Mouse (Mus musculus) forebrain, embryonic 16.5 days (tissue): ENCODE measurements around the gene Spred3. TPM values are rescaled to one million over a fixed set of nuclear protein-coding genes. Genes with fewer than 3 reads are reported as not detected.
"Not testable (repeated sequence)": the region's sequence is repeated elsewhere in the genome, so short reads cannot be mapped to it uniquely, and the experiment has no call there.

Source experiments
- ATAC-seq: fragments of 200-750 bp; cut with Nextera tagmentation; 2 replicates; pipeline ENCODE4 v1.8.0; 2017; ENCODE audit warnings: mild to moderate bottlenecking, moderate library complexity
- H3K27ac ChIP-seq: fragments of 300-500 bp; sonication (generic); 2 replicates; pipeline ENCODE4 v1.5.1; 2014; ENCODE audit warnings: low read length, control low read depth
- H3K27me3 ChIP-seq: fragments of 300-500 bp; sonication (generic); replicated peaks from 2 replicates; pipeline ENCODE4 v1.6.1; 2014; ENCODE audit warnings: low read length; ENCODE audit not compliant: control insufficient read depth, insufficient read depth
- H3K36me3 ChIP-seq: fragments of 300-500 bp; sonication (generic); 2 replicates; pipeline ENCODE4 v1.6.1; 2014; ENCODE audit not compliant: control insufficient read depth, insufficient read depth
- H3K4me1 ChIP-seq: fragments of 300-500 bp; sonication (generic); replicated peaks from 2 replicates; pipeline ENCODE4 v1.6.1; 2014; ENCODE audit warnings: low read length; ENCODE audit not compliant: control insufficient read depth, insufficient read depth
- H3K4me2 ChIP-seq: fragments of 300-500 bp; sonication (generic); 2 replicates; pipeline ENCODE4 v1.6.1; 2014; ENCODE audit warnings: mild to moderate bottlenecking, low read length, control low read depth
- H3K4me3 ChIP-seq: fragments of 300-500 bp; sonication (generic); replicated peaks from 2 replicates; pipeline ENCODE4 v1.5.1; 2014; ENCODE audit warnings: mild to moderate bottlenecking, low read length, control low read depth
- H3K9ac ChIP-seq: fragments of 300-500 bp; sonication (generic); replicated peaks from 2 replicates; pipeline ENCODE4 v1.6.1; 2014; ENCODE audit warnings: low read depth, low read length, control low read depth
- H3K9me3 ChIP-seq: fragments of 300-500 bp; sonication (generic); 2 replicates; pipeline ENCODE4 v1.6.1; 2016; ENCODE audit warnings: low read length; ENCODE audit not compliant: control insufficient read depth
- WGBS: fragments of 180-500 bp; shearing (Covaris S2); extraction: QIAGEN DNeasy Blood & Tissue Kit; methylation state at CpG from one replicate; pipeline ENCODE4 v1.1.7; 2014; 5-methylcytosine and 5-hydroxymethylcytosine counted together
- polyA plus RNA-seq: library from polyadenylated mRNA; unstranded; fragments of >200 nt; fragmentation: Nextera tagmentation; extraction: Ambion mirVana; gene quantifications from 2 replicates; pipeline ENCODE4 v1.2.1, GENCODE M21; 2015

Gene Spred3
- polyA plus RNA-seq, result 6.0 and 7.5 TPM in 2 replicates

DNA sequence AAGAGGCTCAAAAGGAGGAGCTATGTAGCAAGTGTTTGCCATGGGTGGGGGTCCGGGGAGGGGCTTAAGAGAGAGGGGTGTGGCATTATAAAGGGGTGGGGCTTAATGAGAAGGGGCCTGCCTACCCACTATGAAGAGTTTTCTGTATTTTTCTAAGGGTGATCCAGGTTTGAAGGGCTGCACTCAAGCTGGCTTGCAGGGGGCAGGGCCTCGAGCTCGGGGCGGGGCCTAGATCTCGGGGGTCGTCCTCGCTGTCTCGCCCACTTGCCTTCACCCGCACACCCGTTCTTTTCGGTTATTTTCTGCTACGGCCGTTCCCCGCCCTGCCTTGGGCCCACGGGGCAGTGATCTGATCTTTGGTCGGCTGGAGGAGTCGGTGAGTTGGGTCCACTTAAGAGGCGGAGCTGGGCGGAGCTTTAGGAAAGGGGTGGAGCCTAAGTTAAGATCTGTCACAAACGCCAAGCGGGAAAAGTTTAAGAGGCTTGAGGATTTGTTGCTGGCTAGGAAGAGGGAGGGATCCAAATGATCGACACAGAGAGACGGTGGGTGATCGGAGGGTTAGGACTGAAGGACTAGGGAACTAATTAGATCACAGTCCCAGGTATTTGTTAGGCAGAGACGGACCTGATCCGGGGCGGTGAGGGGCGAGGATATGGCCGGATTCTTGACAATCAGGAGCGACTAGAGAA, at the start of gene Spred3, which contains the start of gene Ggn:
Gene Spred3, minus strand, starts transcription at position 346 of the 689 bp plus-strand sequence.
Gene Ggn, plus strand, starts transcription at position 145 of the 689 bp plus-strand sequence.
- peak within 1 kb of the TSS; percentile 84 for H3K4me2 ChIP-seq
- under 1% methylated on average over 30 of the region's 30 CpGs for WGBS
- H3K36me3 ChIP-seq, result peaks cover 14% of the 10 kb centered on the region
- H3K9me3 ChIP-seq, result no peaks in the 10 kb centered on the region
- H3K4me3 ChIP-seq, result peak within 1 kb of the TSS; percentile 83
- H3K9ac ChIP-seq, result peak within 1 kb of the TSS; percentile 72
- ATAC-seq, result peak; percentile 51
- H3K4me1 ChIP-seq, result peaks cover 37% of the 10 kb centered on the region
- peaks cover 34% of the 10 kb centered on the region for H3K27me3 ChIP-seq
- H3K27ac ChIP-seq, result peak within 1 kb of the TSS; percentile 85

DNA sequence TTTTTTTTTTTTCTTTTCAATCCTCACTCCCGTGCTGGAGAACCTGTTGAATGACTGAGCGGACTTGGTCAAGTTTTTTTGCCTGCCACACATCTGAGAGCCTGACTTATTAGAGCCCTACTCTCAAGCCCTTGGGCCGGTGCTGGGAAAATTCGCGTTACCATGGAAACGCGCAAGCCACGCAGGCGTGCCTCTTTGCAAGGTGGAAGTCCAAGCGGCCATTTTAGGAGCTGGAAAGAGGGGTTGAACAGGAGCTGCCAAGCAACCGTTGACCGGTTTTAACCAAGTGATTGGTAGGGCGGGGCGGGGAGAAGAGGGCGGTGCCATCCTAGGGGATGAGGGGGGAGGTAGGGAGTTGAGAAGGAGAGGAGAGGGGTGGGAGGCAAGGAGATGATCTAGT, 44.6 kb upstream of the Spred3 start:
- no peak overlapping the region for H3K4me2 ChIP-seq

GRCm38 (mm10) chr7:29214236-29214635, 44.0 kb upstream of the Spred3 start:
- ATAC-seq, result no peak
- Histone ChIP-seq H3K9me3 (no peaks in the 10 kb centered on the region), H3K27me3 (0 out of 2 replicates have a peak, but pooled peaks cover 11% of the 10 kb centered on the region), H3K4me2 (peak overlapping the region; percentile 49), H3K9ac (no peak overlapping the region), H3K36me3 (no peaks in the 10 kb centered on the region), H3K27ac (no peak overlapping the region), H3K4me3 (no peak overlapping the region), H3K4me1 (peaks cover 6% of the 10 kb centered on the region; the same call in 1 of the 2 replicates)
- 63% methylated on average over 2 of the region's 2 CpGs for WGBS

More for the DNA sequence above, 44.6 kb upstream of the Spred3 start:
- Histone ChIP-seq H3K27me3 (0 out of 2 replicates have a peak, but pooled peaks cover 11% of the 10 kb centered on the region), H3K4me3 (no peak overlapping the region), H3K9ac (no peak overlapping the region), H3K9me3 (peaks cover 1% of the 10 kb centered on the region; the same call in 1 of the 2 replicates), H3K36me3 (no peaks in the 10 kb centered on the region), H3K27ac (no peak overlapping the region), H3K4me1 (peaks cover 6% of the 10 kb centered on the region; the same call in 1 of the 2 replicates)
- no peak for ATAC-seq
- WGBS, result 46% methylated on average over 15 of the region's 15 CpGs

DNA sequence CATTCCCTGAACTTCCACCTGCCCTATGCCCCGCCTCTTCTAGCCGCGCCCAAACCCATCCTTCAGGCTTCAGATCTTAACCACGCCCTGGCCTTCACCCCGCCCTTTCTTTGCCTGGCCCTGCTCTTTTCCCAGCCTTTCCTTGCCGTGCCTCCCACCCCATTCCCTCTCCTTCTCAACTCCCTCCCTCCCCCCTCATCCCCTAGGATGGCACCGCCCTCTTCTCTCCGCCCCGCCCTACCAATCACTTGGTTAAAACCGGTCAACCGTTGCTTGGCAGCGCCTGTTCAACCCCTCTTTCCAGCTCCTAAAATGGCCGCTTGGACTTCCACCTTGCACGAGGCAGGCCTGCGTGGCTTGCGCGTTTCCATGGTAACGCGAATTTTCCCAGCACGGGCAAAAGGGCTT, 43.5 kb upstream of the Spred3 start, which contains the start of gene Catsperg1:
Gene Catsperg1, minus strand, starts transcription at position 361 of the 408 bp plus-strand sequence.
- ATAC-seq, result peak; percentile 77
- 2% methylated on average over 20 of the region's 20 CpGs for WGBS
- H3K27ac ChIP-seq, result no peak within 1 kb of the TSS
- H3K9me3 ChIP-seq, result no peaks in the 10 kb centered on the region
- H3K4me2 ChIP-seq, result peak within 1 kb of the TSS; percentile 49
- no peak within 1 kb of the TSS; the same call in 1 of the 2 replicates for H3K9ac ChIP-seq
- 0 out of 2 replicates have a peak, but pooled peaks cover 11% of the 10 kb centered on the region for H3K27me3 ChIP-seq
- H3K36me3 ChIP-seq, result no peaks in the 10 kb centered on the region
- peaks cover 6% of the 10 kb centered on the region; the same call in 1 of the 2 replicates for H3K4me1 ChIP-seq
- H3K4me3 ChIP-seq, result peak within 1 kb of the TSS; percentile 30

DNA sequence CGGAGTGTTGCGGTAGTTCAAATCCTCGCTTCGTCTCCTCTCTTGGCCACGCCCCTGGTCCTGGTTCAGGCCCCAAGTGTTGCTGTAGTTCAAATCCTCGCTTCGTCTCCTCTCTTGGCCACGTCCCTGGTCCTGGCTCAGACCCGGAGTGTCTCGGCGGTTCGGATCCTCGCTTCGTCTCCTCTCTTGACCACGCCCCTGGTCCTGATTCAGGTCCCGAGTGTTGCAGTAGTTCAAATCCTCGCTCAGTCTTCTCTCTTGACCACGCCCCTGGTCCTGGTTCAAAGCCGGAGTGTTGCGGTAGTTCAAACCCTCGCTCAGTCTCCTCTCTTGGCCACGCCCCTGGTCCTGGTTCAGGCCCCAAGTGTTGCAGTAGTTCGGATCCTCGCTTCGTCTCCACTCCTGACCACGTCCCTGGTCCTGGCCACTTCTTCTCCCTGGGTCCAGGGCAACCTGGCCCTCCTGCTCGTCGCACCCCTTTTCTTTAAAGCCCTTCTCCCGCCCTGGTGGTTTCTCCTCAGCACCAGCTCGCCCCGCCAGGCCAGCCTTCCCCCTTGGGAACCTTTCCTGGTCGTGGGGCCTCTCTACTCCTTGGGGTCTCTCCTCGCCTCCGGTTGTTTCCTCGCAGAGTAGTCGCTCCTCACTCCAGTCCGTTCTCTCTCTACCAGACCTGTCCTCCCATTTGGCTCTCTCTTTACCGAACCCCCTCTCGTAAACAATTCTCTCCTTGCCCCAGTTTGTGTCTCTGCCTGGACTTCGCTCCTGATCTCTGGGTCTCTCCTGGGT, 42.8 kb upstream of the Spred3 start:
- 16% methylated on average over 40 of the region's 40 CpGs for WGBS
- H3K9me3 ChIP-seq, H3K9ac ChIP-seq, H3K36me3 ChIP-seq, H3K4me1 ChIP-seq, H3K27ac ChIP-seq: not testable (repeated sequence)
- Histone ChIP-seq H3K4me2 (peak overlapping the region; percentile 49), H3K27me3 (0 out of 2 replicates have a peak, but pooled peaks cover 11% of the 10 kb centered on the region), H3K4me3 (peak overlapping the region; percentile 30)
- ATAC-seq, result 0 out of 2 replicates have a peak, but pooled peaks have one; percentile 25

- Histone ChIP-seq H3K4me2 (no peak overlapping the region; the same call in 1 of the 2 replicates), H3K4me1 (peaks cover 6% of the 10 kb centered on the region; the same call in 1 of the 2 replicates), H3K27ac (no peak overlapping the region), H3K9ac (no peak overlapping the region), H3K36me3 (no peaks in the 10 kb centered on the region), H3K4me3 (no peak overlapping the region), H3K27me3 (0 out of 2 replicates have a peak, but pooled peaks cover 11% of the 10 kb centered on the region), H3K9me3 (no peaks in the 10 kb centered on the region)
- ATAC-seq, result no peak
- WGBS, result 17% methylated on average over 26 of the region's 26 CpGs
Observed at GRCm38 (mm10) chr7:29212199-29212765, 42.1 kb upstream of the Spred3 start.

DNA sequence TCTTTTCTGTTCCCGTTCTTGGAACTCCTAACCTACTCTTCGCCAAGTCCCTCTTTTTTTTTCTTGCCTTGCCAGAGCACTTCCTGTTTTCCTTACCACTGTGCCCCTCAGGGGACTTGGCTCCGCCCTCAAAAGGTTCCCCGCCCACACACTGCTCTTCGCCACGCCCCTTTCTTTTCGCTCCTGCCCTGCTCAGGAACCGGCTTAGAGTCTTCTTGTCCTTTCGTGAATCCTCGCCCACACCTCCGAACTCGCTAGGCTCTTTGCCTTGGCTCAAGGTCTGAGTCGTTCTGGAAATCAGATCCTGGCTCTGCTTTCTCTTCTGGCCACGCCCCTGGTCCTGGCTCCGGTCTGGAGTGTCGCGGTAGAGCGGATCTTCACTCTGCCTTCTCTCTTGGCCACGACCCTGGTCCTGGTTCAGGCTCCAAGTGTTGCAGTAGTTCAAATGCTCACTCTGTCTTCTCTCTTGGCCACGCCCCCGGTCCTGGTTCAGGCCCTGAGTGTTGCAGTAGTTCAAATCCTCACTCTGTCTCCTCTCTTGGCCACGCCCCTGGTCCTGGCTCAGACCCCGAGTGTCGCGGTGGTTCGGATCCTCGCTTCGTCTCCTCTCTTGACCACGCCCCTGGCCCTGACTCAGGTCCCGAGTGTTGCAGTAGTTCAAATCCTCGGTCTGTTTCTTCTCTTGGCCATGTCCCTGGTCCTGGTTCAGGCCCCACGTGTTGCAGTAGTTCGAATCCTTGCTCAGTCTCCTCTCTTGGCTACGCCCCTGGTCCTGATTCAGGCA, 41.4 kb upstream of the Spred3 start:
- no peak overlapping the region for H3K9ac ChIP-seq
- H3K4me2 ChIP-seq, result peak overlapping the region; percentile 39
- H3K36me3 ChIP-seq, result no peaks in the 10 kb centered on the region
- H3K27ac ChIP-seq, result no peak overlapping the region
- H3K9me3 ChIP-seq, result no peaks in the 10 kb centered on the region
- 7% methylated on average over 34 of the region's 34 CpGs for WGBS
- peak overlapping the region; percentile 20 for H3K4me3 ChIP-seq
- peaks cover 6% of the 10 kb centered on the region; the same call in 1 of the 2 replicates for H3K4me1 ChIP-seq
- ATAC-seq, result peak; percentile 34; the same call in 1 of the 2 replicates
- H3K27me3 ChIP-seq, result 0 out of 2 replicates have a peak, but pooled peaks cover 11% of the 10 kb centered on the region

GRCm38 (mm10) chr7:29211013-29211412, 40.8 kb upstream of the Spred3 start:
- ATAC-seq, H3K27ac ChIP-seq, H3K9ac ChIP-seq, H3K36me3 ChIP-seq, H3K9me3 ChIP-seq, H3K4me3 ChIP-seq, H3K4me1 ChIP-seq: not testable (repeated sequence)
- 30% methylated on average over 15 of the region's 15 CpGs for WGBS
- H3K27me3 ChIP-seq, result 0 out of 2 replicates have a peak, but pooled peaks cover 11% of the 10 kb centered on the region
- peak overlapping the region; percentile 39 for H3K4me2 ChIP-seq
